Mouse (Mus musculus): ENCODE data around the gene Klk1b1. TPM values are rescaled to one million over a fixed set of nuclear protein-coding genes. Genes with fewer than 3 reads are reported as not detected.

Klk1b1 gene
- polyA plus RNA-seq, 2 experiments, result not detected

DNA sequence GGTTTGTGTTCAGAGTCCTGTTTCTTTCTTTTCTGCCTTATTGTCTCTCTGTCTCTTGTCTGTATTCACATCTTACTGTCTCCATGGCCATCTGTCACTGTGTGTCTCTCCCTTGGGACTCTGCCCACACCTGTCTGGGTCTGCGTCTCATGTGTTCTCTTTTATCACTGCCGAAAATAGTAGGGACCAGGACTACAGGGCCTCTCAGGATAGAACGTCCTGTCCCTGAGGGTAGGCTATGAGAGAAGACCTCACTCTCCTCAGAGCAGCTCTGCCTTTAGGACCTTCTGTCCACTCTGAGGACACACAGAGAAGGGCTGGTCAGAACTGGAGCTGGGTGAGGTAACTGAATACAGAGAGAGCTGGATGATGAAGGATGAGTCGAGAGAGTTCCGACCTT is 48.5 kb downstream of the Klk1b1 start:
- no peak overlapping the region for H3K4me3 ChIP-seq (ENCODE audit: insufficient read depth in 1 of 2, low read depth in 2 of 2, low read length in 2 of 2)

More for the DNA sequence above, 48.5 kb downstream of the Klk1b1 start:
- no peak overlapping the region for H3K4me2 ChIP-seq (ENCODE audit: low read depth)
- H3K9me3 ChIP-seq (ENCODE audit: control insufficient read depth, low read length), result no peaks in the 10 kb centered on the region
- H3K36me3 ChIP-seq (replicated peaks; ENCODE audit: control insufficient read depth, insufficient read depth, low read depth), result no peaks in the 10 kb centered on the region
- DNase-seq (ENCODE audit: low read depth in 3 of 3, low spot score in 3 of 3) (no peak), ATAC-seq (ENCODE audit: insufficient read depth) (no peak)
- H3K9ac ChIP-seq (replicated peaks), result no peak overlapping the region
- H3K4me1 ChIP-seq (replicated peaks; ENCODE audit: control insufficient read depth in 2 of 2, insufficient read depth in 2 of 2, low read length in 1 of 2), result no peaks in the 10 kb centered on the region
- 69% methylated on average over 5 of the region's 5 CpGs for WGBS (ENCODE audit: insufficient replicate concordance)
- H3K27ac ChIP-seq, result no peak overlapping the region
- TF ChIP-seq EP300 (IDR thresholded peaks at IDR 0.05; ENCODE audit: low read depth) (no peak), CTCF (IDR thresholded peaks at IDR 0.05; ENCODE audit: low read depth) (no peak)
- no peaks in the 10 kb centered on the region for H3K27me3 ChIP-seq (ENCODE audit: control insufficient read depth, insufficient read depth, low read length)

Other genes with a start within 250 kb of the Klk1b1 start
- gene Klk12, start 197.9 kb upstream of the Klk1b1 start, polyA plus RNA-seq (2012; rRNA removed), result not detected in 2 replicates
- gene Klk12, start 197.9 kb upstream of the Klk1b1 start, polyA plus RNA-seq (2014; fragmentation: Nextera tagmentation; extraction: Ambion mirVana), result not detected in 2 replicates
- not detected in 2 replicates for gene Klk11, start 192.1 kb upstream of the Klk1b1 start, polyA plus RNA-seq (2012; rRNA removed)
- gene Klk11, start 192.1 kb upstream of the Klk1b1 start, polyA plus RNA-seq (2014; fragmentation: Nextera tagmentation; extraction: Ambion mirVana), result not detected in 2 replicates
- 0.02 and 0.10 TPM in 2 replicates for gene Klk10, start 185.7 kb upstream of the Klk1b1 start, polyA plus RNA-seq (2012; rRNA removed)
- gene Klk10, start 185.7 kb upstream of the Klk1b1 start, polyA plus RNA-seq (2014; fragmentation: Nextera tagmentation; extraction: Ambion mirVana), result not detected in 2 replicates
- gene Klk9, start 174.9 kb upstream of the Klk1b1 start, polyA plus RNA-seq (2012; rRNA removed), result not detected in 2 replicates
- gene Klk9, start 174.9 kb upstream of the Klk1b1 start, polyA plus RNA-seq (2014; fragmentation: Nextera tagmentation; extraction: Ambion mirVana), result not detected in 2 replicates
- 4.6 and 5.0 TPM in 2 replicates for gene Klk8, start 169.2 kb upstream of the Klk1b1 start, polyA plus RNA-seq (2012; rRNA removed)
- gene Klk8, start 169.2 kb upstream of the Klk1b1 start, polyA plus RNA-seq (2014; fragmentation: Nextera tagmentation; extraction: Ambion mirVana), result 8.4 and 10.0 TPM in 2 replicates
- gene Klk7, start 155.5 kb upstream of the Klk1b1 start, polyA plus RNA-seq (2012; rRNA removed), result 0.02 TPM in 1 of 2 replicates, not detected in the other
- not detected in 2 replicates for gene Klk7, start 155.5 kb upstream of the Klk1b1 start, polyA plus RNA-seq (2014; fragmentation: Nextera tagmentation; extraction: Ambion mirVana)
- gene Klk6, start 142.3 kb upstream of the Klk1b1 start, polyA plus RNA-seq (2012; rRNA removed), result not detected in 2 replicates
- not detected in 2 replicates for gene Klk6, start 142.3 kb upstream of the Klk1b1 start, polyA plus RNA-seq (2014; fragmentation: Nextera tagmentation; extraction: Ambion mirVana)
- gene Klk5, start 124.8 kb upstream of the Klk1b1 start, polyA plus RNA-seq (2012; rRNA removed), result not detected in 2 replicates
- not detected in 2 replicates for gene Klk5, start 124.8 kb upstream of the Klk1b1 start, polyA plus RNA-seq (2014; fragmentation: Nextera tagmentation; extraction: Ambion mirVana)
- gene Klk4, start 85.6 kb upstream of the Klk1b1 start, polyA plus RNA-seq (2012; rRNA removed), result not detected in 2 replicates
- not detected in 2 replicates for gene Klk4, start 85.6 kb upstream of the Klk1b1 start, polyA plus RNA-seq (2014; fragmentation: Nextera tagmentation; extraction: Ambion mirVana)
- gene Klk15, start 33.0 kb upstream of the Klk1b1 start, polyA plus RNA-seq (2012; rRNA removed), result not detected in 2 replicates
- not detected in 2 replicates for gene Klk15, start 33.0 kb upstream of the Klk1b1 start, polyA plus RNA-seq (2014; fragmentation: Nextera tagmentation; extraction: Ambion mirVana)
- gene Klk1b8, start 16.1 kb upstream of the Klk1b1 start, polyA plus RNA-seq (2012; rRNA removed), result not detected in 2 replicates
- gene Klk1b8, start 16.1 kb upstream of the Klk1b1 start, polyA plus RNA-seq (2014; fragmentation: Nextera tagmentation; extraction: Ambion mirVana), result not detected in 2 replicates
- gene Klk1b9, start 9.3 kb downstream of the Klk1b1 start, polyA plus RNA-seq (2012; rRNA removed), result not detected in 2 replicates
- not detected in 2 replicates for gene Klk1b9, start 9.3 kb downstream of the Klk1b1 start, polyA plus RNA-seq (2014; fragmentation: Nextera tagmentation; extraction: Ambion mirVana)
- gene Klk1b11, start 29.1 kb downstream of the Klk1b1 start, polyA plus RNA-seq (2012; rRNA removed), result not detected in 2 replicates
- gene Klk1b11, start 29.1 kb downstream of the Klk1b1 start, polyA plus RNA-seq (2014; fragmentation: Nextera tagmentation; extraction: Ambion mirVana), result not detected in 2 replicates
- gene Klk1b26, start 45.4 kb downstream of the Klk1b1 start, polyA plus RNA-seq (2012; rRNA removed), result not detected in 2 replicates
- not detected in 2 replicates for gene Klk1b26, start 45.4 kb downstream of the Klk1b1 start, polyA plus RNA-seq (2014; fragmentation: Nextera tagmentation; extraction: Ambion mirVana)
- gene Klk1b27, start 85.5 kb downstream of the Klk1b1 start, polyA plus RNA-seq (2012; rRNA removed), result 0.03 TPM in 1 of 2 replicates, not detected in the other
- not detected in 2 replicates for gene Klk1b27, start 85.5 kb downstream of the Klk1b1 start, polyA plus RNA-seq (2014; fragmentation: Nextera tagmentation; extraction: Ambion mirVana)
- gene Klk1b21, start 135.6 kb downstream of the Klk1b1 start, polyA plus RNA-seq (2012; rRNA removed), result not detected in 2 replicates
- not detected in 2 replicates for gene Klk1b21, start 135.6 kb downstream of the Klk1b1 start, polyA plus RNA-seq (2014; fragmentation: Nextera tagmentation; extraction: Ambion mirVana)
- gene Klk1b22, start 145.9 kb downstream of the Klk1b1 start, polyA plus RNA-seq (2012; rRNA removed), result not detected in 2 replicates
- not detected in 2 replicates for gene Klk1b22, start 145.9 kb downstream of the Klk1b1 start, polyA plus RNA-seq (2014; fragmentation: Nextera tagmentation; extraction: Ambion mirVana)
- not detected in 2 replicates for gene Klk1b16, start 170.0 kb downstream of the Klk1b1 start, polyA plus RNA-seq (2012; rRNA removed)
- not detected in 2 replicates for gene Klk1b16, start 170.0 kb downstream of the Klk1b1 start, polyA plus RNA-seq (2014; fragmentation: Nextera tagmentation; extraction: Ambion mirVana)
- 0.08 TPM in 1 of 2 replicates, not detected in the other for gene Klk1b24, start 221.5 kb downstream of the Klk1b1 start, polyA plus RNA-seq (2012; rRNA removed)
- gene Klk1b24, start 221.5 kb downstream of the Klk1b1 start, polyA plus RNA-seq (2014; fragmentation: Nextera tagmentation; extraction: Ambion mirVana), result not detected in 2 replicates
- not detected in 2 replicates for gene Klk1b3, start 231.4 kb downstream of the Klk1b1 start, polyA plus RNA-seq (2012; rRNA removed)
- gene Klk1b3, start 231.4 kb downstream of the Klk1b1 start, polyA plus RNA-seq (2014; fragmentation: Nextera tagmentation; extraction: Ambion mirVana), result not detected in 2 replicates
- gene Klk1b4, start 240.7 kb downstream of the Klk1b1 start, polyA plus RNA-seq (2012; rRNA removed), result 0.05 and 0.06 TPM in 2 replicates
- not detected in 2 replicates for gene Klk1b4, start 240.7 kb downstream of the Klk1b1 start, polyA plus RNA-seq (2014; fragmentation: Nextera tagmentation; extraction: Ambion mirVana)
- gene Klk1b5, start 249.2 kb downstream of the Klk1b1 start, polyA plus RNA-seq (2012; rRNA removed), result not detected in 2 replicates
- not detected in 2 replicates for gene Klk1b5, start 249.2 kb downstream of the Klk1b1 start, polyA plus RNA-seq (2014; fragmentation: Nextera tagmentation; extraction: Ambion mirVana)